Mouse (Mus musculus): ENCODE measurements around the gene Map3k15.

GRCm38 (mm10) chrX:159988002-159988960, at the start of gene Map3k15:
- TF ChIP-seq CTCF (IDR thresholded peaks at IDR 0.05; ENCODE audit: control insufficient read depth, insufficient read depth, low read length) (peak; percentile 55; the same call in 1 of the 2 replicates), POLR2A (IDR thresholded peaks at IDR 0.05; ENCODE audit: borderline replicate concordance, control insufficient read depth, low read depth, low read length) (no peak)

All from bone marrow, adult 2 months (tissue).